Mouse (Mus musculus) hindbrain, embryonic 14.5 days (tissue): ENCODE measurements around the gene Casp9. TPM values are rescaled to one million over a fixed set of nuclear protein-coding genes. Genes with fewer than 3 reads are reported as not detected.

Experiments used
- ATAC-seq: fragments of 200-750 bp; cut with Nextera tagmentation; 2 replicates; pipeline ENCODE4 v1.8.0; 2017; ENCODE audit warnings: moderate number of reproducible peaks, mild to moderate bottlenecking, moderate TSS enrichment, moderate library complexity; ENCODE audit not compliant: low FRiP score
- DNase-seq: peaks from one replicate; pipeline ENCODE4 v3.0.0-alpha.2; 2015; ENCODE audit warnings: low spot score
- H3K27ac ChIP-seq: fragments of 300-500 bp; sonication (generic); 2 replicates; pipeline ENCODE4 v1.5.1; 2014; ENCODE audit warnings: mild to moderate bottlenecking, moderate library complexity
- H3K27me3 ChIP-seq: fragments of 300-500 bp; sonication (generic); 2 replicates; pipeline ENCODE4 v1.6.1; 2014; ENCODE audit warnings: mild to moderate bottlenecking, low read length, mixed read lengths; ENCODE audit not compliant: control insufficient read depth, insufficient read depth
- H3K36me3 ChIP-seq: fragments of 300-500 bp; sonication (generic); replicated peaks from 2 replicates; pipeline ENCODE4 v1.6.1; 2014; ENCODE audit not compliant: control insufficient read depth, insufficient read depth
- H3K4me1 ChIP-seq: fragments of 300-500 bp; sonication (generic); replicated peaks from 2 replicates; pipeline ENCODE4 v1.6.1; 2014; ENCODE audit warnings: antibody characterized with exemption, low read length, mixed read lengths; ENCODE audit not compliant: control insufficient read depth, insufficient read depth
- H3K4me2 ChIP-seq: fragments of 300-500 bp; sonication (generic); replicated peaks from 2 replicates; pipeline ENCODE4 v1.6.1; 2014; ENCODE audit warnings: mild to moderate bottlenecking, moderate library complexity
- H3K4me3 ChIP-seq: fragments of 300-500 bp; sonication (generic); replicated peaks from 2 replicates; pipeline ENCODE4 v1.5.1; 2014; ENCODE audit warnings: mild to moderate bottlenecking, low read length
- H3K9ac ChIP-seq: fragments of 300-500 bp; sonication (generic); 2 replicates; pipeline ENCODE4 v1.6.1; 2014
- H3K9me3 ChIP-seq: fragments of 300-500 bp; sonication (generic); 2 replicates; pipeline ENCODE4 v1.6.1; 2016; ENCODE audit warnings: low read length; ENCODE audit not compliant: control insufficient read depth
- WGBS: fragments of 180-500 bp; shearing (Covaris S2); extraction: QIAGEN DNeasy Blood & Tissue Kit; methylation state at CpG from one replicate; pipeline ENCODE4 v1.1.7; 2014; 5-methylcytosine and 5-hydroxymethylcytosine counted together
- polyA plus RNA-seq: library from polyadenylated mRNA; unstranded; fragments of >200 nt; fragmentation: Nextera tagmentation; extraction: Ambion mirVana; gene quantifications from 2 replicates; pipeline ENCODE4 v1.2.1, GENCODE M21; 2014

Gene Casp9
- polyA plus RNA-seq, 1 experiment from 2014 or later = 18.7 TPM

GRCm38 (mm10) chr4:141789564-141790218 is 3.7 kb upstream of the Casp9 start:
- Histone ChIP-seq H3K36me3 (peaks cover 14% of the 10 kb centered on the region), H3K9ac (peak overlapping the region; percentile 99), H3K27me3 (no peaks in the 10 kb centered on the region), H3K4me2 (peak overlapping the region; percentile 66), H3K9me3 (no peaks in the 10 kb centered on the region), H3K4me1 (peaks cover 13% of the 10 kb centered on the region), H3K4me3 (peak overlapping the region; percentile 98), H3K27ac (peak overlapping the region; percentile 83; the same call in 1 of the 2 replicates)
- WGBS = 60% methylated on average over 3 of the region's 3 CpGs
- DNase-seq = no peak
- ATAC-seq = no peak

- under 1% methylated on average over 41 of the region's 42 CpGs for WGBS
- Histone ChIP-seq H3K4me2 (peak within 1 kb of the TSS; percentile 66), H3K27ac (peak within 1 kb of the TSS; percentile 83), H3K4me3 (peak within 1 kb of the TSS; percentile 98), H3K9me3 (no peaks in the 10 kb centered on the region), H3K36me3 (peaks cover 14% of the 10 kb centered on the region), H3K4me1 (peaks cover 21% of the 10 kb centered on the region), H3K9ac (peak within 1 kb of the TSS; percentile 99), H3K27me3 (no peaks in the 10 kb centered on the region)
- ATAC-seq (peak; percentile 92), DNase-seq (peak; percentile 99)
These were observed 2.9 kb upstream of the Casp9 start, which contains the start of gene Dnajc16 for GRCm38 (mm10) chr4:141790524-141790990. TSS of gene Dnajc16 (minus strand) at chr4:141790931.

GRCm38 (mm10) chr4:141791486-141791885 is 1.9 kb upstream of the Casp9 start:
- Histone ChIP-seq H3K27me3 (no peaks in the 10 kb centered on the region), H3K36me3 (peaks cover 14% of the 10 kb centered on the region), H3K9me3 (no peaks in the 10 kb centered on the region), H3K4me3 (no peak overlapping the region), H3K4me1 (peaks cover 21% of the 10 kb centered on the region), H3K27ac (0 out of 2 replicates have a peak overlapping the region, but pooled peaks have one; percentile 83), H3K4me2 (0 out of 2 replicates have a peak overlapping the region, but pooled peaks have one; percentile 66), H3K9ac (no peak overlapping the region)
- 92% methylated on average over 7 of the region's 7 CpGs for WGBS
- no peak for DNase-seq
- no peak for ATAC-seq

- Histone ChIP-seq H3K4me2 (no peak overlapping the region), H3K4me3 (no peak overlapping the region), H3K36me3 (peaks cover 16% of the 10 kb centered on the region), H3K27me3 (no peaks in the 10 kb centered on the region), H3K9ac (no peak overlapping the region), H3K27ac (no peak overlapping the region), H3K4me1 (peaks cover 21% of the 10 kb centered on the region), H3K9me3 (no peaks in the 10 kb centered on the region)
- no peak for ATAC-seq
- no peak for DNase-seq
- 89% methylated on average over 8 of the region's 8 CpGs for WGBS
These were observed 1.5 kb upstream of the Casp9 start for GRCm38 (mm10) chr4:141791951-141792350.

GRCm38 (mm10) chr4:141792554-141793281 is 694 bp upstream of the Casp9 start:
- H3K9me3 ChIP-seq = no peaks in the 10 kb centered on the region
- no peaks in the 10 kb centered on the region for H3K27me3 ChIP-seq
- H3K4me3 ChIP-seq = peak overlapping the region; percentile 77
- peak overlapping the region; percentile 69 for H3K4me2 ChIP-seq
- H3K36me3 ChIP-seq = peaks cover 21% of the 10 kb centered on the region
- H3K4me1 ChIP-seq = peaks cover 21% of the 10 kb centered on the region
- H3K27ac ChIP-seq = peak overlapping the region; percentile 92
- peak overlapping the region; percentile 71 for H3K9ac ChIP-seq
- ATAC-seq = no peak
- DNase-seq = peak; percentile 31
- WGBS = 10% methylated on average over 10 of the region's 10 CpGs

GRCm38 (mm10) chr4:141794152-141794535 is 732 bp downstream of the Casp9 start:
- 19% methylated on average over 5 of the region's 5 CpGs for WGBS
- H3K36me3 ChIP-seq = peaks cover 12% of the 10 kb centered on the region; the same call in 1 of the 2 replicates
- H3K27me3 ChIP-seq = no peaks in the 10 kb centered on the region
- H3K27ac ChIP-seq = peak overlapping the region; percentile 92
- no peak for ATAC-seq
- DNase-seq = no peak
- no peaks in the 10 kb centered on the region for H3K9me3 ChIP-seq
- peak overlapping the region; percentile 77 for H3K4me3 ChIP-seq
- H3K9ac ChIP-seq = peak overlapping the region; percentile 71
- H3K4me2 ChIP-seq = peak overlapping the region; percentile 69
- H3K4me1 ChIP-seq = peaks cover 21% of the 10 kb centered on the region

GRCm38 (mm10) chr4:141796356-141796755 is 2.9 kb downstream of the Casp9 start:
- H3K4me2 ChIP-seq = no peak overlapping the region
- WGBS = 84% methylated on average over 7 of the region's 7 CpGs
- ATAC-seq (no peak), DNase-seq (no peak)
- no peak overlapping the region for H3K27ac ChIP-seq
- H3K36me3 ChIP-seq = peaks cover 12% of the 10 kb centered on the region; the same call in 1 of the 2 replicates
- peaks cover 14% of the 10 kb centered on the region for H3K4me1 ChIP-seq
- H3K9me3 ChIP-seq = no peaks in the 10 kb centered on the region
- no peak overlapping the region for H3K4me3 ChIP-seq
- H3K9ac ChIP-seq = no peak overlapping the region
- no peaks in the 10 kb centered on the region for H3K27me3 ChIP-seq

- ATAC-seq = no peak
- Histone ChIP-seq H3K36me3 (peaks cover 12% of the 10 kb centered on the region; the same call in 1 of the 2 replicates), H3K4me1 (peaks cover 14% of the 10 kb centered on the region), H3K4me2 (no peak overlapping the region), H3K9ac (no peak overlapping the region), H3K27ac (no peak overlapping the region), H3K9me3 (no peaks in the 10 kb centered on the region), H3K4me3 (no peak overlapping the region), H3K27me3 (no peaks in the 10 kb centered on the region)
- WGBS = 89% methylated on average over 4 of the region's 4 CpGs
- DNase-seq = no peak
These were observed 3.5 kb downstream of the Casp9 start for GRCm38 (mm10) chr4:141796954-141797353.

- H3K9ac ChIP-seq = no peak overlapping the region
- no peaks in the 10 kb centered on the region for H3K27me3 ChIP-seq
- DNase-seq (no peak), ATAC-seq (no peak)
- H3K27ac ChIP-seq = no peak overlapping the region
- H3K4me1 ChIP-seq = peaks cover 14% of the 10 kb centered on the region
- H3K4me2 ChIP-seq = no peak overlapping the region
- WGBS = 89% methylated on average over 5 of the region's 5 CpGs
- peaks cover 12% of the 10 kb centered on the region for H3K36me3 ChIP-seq
- no peaks in the 10 kb centered on the region for H3K9me3 ChIP-seq
- no peak overlapping the region for H3K4me3 ChIP-seq
These were observed 4.1 kb downstream of the Casp9 start for GRCm38 (mm10) chr4:141797545-141797944.
